Mouse (Mus musculus) activated CD4-positive, CD25-positive, alpha-beta regulatory T cell, adult 4 months (primary cell): ENCODE data around the gene Mylk2. TPM values are rescaled to one million over a fixed set of nuclear protein-coding genes. Genes with fewer than 3 reads are reported as not detected.

Experiments
- ATAC-seq: one replicate; pipeline ENCODE4 v1.8.0; 2017
- polyA plus RNA-seq, 2 experiments: library from polyadenylated mRNA; unstranded; fragments of 100-300 nt; shearing (Covaris generic); gene quantifications; one replicate each; pipeline ENCODE4 v1.2.1; 2017

The Mylk2 gene
- polyA plus RNA-seq, 2 experiments from 2014 or later: not detected

DNA sequence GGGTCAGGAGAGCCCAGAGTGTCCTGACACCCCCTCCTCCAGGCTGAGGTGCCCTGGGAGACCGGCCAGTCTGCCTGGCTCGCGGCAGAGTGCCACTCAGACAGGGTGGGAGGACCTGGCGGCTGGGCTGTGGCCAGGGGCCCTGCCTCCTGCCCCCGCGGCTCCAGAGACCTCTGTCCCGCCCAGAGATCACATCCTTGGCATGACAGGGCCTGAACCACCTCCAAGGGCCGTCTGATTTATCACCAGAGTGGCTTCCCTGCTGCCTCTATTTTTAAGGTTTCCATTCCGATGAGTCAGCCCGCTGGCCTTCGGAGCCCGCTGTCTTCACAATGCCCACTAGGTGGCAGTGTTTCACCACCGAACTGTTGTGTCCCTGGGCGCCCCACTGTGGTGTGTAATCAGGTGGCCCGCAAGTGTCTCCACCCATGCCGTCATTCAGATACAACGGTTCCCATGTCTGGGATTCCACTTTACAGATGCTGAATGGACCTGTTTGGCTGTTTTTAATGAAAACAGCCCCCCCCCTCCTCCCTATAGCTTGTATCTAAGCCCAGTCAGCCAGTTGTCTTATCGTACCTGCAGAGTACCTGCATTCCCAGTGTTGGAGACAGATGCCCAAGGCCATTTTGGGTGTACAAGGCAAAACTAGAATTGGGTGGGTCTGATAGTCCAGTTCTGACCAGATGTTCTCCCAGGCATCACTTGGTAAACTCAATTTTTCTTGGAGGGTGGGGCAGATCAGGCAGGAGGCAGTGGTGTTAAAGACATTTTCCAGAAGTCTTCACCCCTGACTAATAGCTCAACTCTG is 3.4 kb downstream of the Mylk2 start:
- ATAC-seq: peak; percentile 94

DNA sequence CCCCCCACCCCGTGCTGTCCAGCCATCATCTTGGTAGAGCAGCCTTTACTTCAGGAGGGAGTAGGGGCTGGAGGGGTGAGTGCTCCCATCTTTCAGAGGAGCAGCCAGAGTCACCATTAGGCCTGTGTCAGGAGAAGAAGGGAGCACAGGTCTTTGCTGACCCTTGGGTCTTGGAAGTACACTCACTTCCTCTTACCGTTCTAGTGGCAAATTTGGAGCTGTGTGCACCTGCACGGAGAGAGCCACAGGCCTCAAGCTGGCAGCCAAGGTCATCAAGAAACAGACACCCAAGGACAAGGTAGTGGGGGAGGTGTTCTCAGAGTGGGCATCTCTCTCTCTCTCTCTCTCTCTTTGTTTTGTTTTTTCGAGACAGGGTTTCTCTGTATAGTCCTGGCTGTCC is 4.3 kb downstream of the Mylk2 start:
- ATAC-seq: no peak

DNA sequence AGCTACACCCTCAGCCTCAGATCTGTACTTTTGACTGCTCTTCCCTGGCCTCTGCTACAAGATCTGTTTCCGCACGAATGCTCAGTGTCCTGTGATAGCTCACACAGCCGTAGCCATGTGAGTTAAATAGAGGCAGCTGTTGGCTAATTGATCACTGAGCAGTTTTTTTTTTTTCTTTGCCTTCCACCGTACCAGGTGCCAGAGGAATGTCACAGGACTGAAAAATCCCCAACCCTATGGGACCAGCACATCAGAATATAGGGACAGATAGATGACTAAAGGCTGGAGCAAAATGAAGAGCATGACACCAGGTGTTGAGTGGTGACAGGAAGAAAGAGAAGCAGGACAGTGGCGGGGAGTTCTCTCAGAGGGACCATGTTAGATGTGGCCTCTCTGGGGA is 5.0 kb downstream of the Mylk2 start:
- no peak for ATAC-seq

DNA sequence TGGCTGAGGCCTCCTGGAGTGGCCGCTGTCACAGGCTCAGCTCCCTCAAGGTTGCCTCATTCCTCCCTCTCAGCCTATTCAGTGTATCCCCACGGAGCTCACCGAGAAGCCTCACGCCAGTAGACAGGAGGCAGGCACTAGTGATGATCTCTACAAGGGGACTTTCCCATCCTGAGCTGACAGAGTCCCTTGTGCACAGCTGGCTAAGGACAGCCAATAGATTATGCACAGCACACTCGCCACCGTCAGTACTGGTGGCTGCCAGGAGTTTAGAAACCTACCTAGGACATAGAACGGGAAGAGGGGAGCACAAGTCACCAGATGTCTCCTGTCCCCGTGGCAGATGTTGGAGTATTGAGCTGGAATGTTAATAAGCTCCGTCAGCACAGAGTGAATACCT is 6.5 kb downstream of the Mylk2 start:
- ATAC-seq: no peak

DNA sequence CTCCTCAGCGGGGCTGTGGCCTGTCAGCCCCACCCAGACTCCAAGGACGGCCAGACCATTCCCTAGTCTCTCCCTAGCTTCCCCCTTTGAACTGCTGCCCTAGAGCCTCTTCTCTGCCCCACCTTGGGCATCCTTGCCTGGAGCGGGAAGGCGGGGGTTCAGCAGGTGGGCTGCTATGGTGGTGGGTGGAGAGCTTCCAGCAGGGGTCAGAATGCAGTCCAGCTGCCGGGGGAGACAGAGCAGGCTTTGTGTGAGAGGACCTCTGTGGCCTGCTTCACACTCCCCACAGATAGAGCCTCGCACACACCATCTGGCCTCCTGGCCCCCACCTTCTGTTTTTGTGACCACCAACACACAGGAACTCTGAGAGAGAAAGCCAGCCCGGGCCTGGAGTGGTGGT is 11.2 kb downstream of the Mylk2 start:
- no peak for ATAC-seq

DNA sequence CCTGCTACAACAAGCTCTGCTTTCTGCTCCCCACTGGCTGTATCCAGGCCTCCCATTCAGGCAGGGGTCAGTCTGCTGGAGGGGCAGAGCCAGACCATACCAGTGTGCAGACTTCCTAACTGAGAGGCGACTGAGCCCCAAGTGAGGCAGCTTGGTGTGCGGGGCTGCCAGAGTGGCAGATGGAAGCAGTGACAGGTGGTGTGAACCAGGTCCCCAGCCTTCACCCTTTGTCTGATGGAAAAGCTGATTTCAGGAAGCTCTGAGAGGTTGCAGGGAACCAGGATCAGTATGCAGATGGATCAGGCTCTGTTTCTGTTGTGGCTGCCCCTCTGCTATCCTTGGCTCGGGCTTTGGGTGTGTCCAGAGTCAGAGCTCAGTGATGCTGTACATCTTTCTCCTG is 12.5 kb downstream of the Mylk2 start:
- ATAC-seq: no peak

DNA sequence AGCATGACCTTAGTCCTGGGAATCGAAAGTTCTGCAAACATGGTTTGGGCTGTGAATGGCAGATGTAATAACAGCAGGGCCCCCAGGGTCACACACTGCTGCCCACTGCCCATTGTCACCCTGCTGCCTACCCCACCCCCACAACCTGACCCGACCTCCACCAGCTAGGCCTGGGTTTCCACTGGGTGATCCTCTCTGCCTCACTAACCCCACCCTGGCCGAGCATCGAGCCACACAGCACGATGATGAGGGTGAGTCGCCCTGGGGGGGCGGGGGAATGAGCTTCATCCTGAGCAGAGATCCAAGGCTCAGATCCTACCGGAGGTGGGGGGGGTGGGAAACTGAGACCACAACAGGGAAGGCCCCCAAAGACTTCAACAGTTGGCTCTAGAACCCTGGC is 13.0 kb downstream of the Mylk2 start:
- ATAC-seq: no peak

DNA sequence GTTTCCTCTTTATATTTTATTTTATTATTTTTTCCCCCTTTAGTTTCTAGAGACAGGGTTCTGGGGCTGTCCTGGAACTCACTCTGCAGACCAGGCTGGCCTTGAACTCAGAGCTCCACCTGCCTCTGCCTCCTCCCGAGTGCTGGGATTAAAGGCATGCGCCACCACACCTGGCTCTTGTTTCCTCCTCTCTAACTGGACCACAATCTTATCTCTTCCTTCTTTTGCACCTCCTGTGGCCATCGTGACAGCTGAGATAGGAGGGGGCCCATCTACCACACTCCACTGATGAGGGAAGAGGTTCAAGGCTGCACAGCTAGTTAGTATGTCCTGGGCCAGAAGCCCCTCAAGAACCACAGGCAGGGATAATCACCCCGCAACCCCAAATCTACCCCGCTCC is 13.4 kb downstream of the Mylk2 start:
- no peak for ATAC-seq

DNA sequence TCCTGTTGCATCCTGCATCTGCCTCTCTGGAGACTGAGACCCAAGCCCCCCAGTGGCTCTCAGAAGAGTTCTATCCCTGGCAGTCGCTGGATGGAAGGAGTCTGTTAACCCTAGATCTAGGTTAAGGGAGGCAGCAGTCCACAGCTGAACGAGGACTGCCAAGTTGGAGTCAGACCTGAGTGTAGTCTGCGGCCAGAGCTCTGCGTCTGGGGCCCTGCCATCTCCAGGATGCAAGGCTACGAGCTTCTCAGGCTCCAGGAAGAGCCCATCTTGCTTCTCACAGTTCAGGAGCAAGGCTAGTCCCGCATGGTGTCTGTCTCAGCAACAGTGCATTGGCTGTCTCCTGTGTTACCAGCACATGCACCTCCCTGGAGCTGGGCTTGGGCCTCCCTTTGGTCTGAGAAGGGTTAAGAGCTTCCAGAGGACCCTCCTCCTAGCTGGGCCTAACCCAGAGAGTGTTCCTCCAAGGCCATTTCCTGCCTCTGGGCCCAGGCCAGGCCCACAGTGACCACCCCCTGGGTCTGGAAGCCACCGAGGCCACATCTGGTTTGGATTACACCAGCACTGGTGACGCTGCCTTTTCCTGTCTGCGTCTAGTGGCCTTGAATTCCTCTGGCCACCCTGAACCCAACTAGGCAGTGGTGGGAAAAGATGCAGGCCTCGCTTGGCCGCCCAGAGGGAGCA is 14.2 kb downstream of the Mylk2 start:
- no peak for ATAC-seq

DNA sequence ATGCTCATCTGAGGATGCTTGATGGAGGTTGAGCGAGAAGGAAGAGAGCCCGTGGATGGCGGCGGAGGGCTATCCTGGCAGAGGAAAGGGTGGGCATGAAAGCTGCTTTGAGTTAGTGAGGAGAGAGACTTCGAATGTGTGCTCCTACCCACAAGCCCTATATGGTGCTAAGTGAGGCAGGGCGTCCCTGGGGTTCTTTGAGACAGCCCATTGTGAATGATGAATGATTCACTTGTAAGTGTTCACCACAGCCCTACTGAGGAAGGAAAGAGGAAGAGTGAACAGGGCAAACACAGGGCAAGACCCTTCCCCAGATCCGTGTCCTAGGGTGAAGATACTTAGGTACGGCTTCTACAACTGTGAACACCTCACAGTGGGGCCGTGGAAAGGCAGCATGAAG is 15.7 kb downstream of the Mylk2 start:
- no peak for ATAC-seq

DNA sequence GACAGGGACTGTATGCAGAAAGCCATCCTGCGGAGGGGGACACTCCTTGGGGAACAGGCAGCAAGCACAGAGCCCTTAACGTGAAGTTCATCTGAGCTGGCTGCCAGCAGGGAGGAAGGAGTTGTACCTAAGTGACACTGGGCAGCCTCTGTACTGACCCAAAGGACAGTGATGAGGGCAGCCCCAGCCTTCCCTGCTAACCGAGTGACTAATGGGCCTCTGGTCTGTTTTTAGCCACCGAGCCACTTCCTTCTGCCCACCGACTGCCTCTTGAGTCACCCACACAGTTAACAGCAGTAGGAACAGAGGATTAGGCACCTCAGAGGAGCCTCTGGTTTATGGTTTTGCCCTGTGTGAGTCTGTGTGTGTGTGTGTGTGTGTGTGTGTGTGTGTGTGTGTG is 16.2 kb downstream of the Mylk2 start:
- ATAC-seq: no peak

DNA sequence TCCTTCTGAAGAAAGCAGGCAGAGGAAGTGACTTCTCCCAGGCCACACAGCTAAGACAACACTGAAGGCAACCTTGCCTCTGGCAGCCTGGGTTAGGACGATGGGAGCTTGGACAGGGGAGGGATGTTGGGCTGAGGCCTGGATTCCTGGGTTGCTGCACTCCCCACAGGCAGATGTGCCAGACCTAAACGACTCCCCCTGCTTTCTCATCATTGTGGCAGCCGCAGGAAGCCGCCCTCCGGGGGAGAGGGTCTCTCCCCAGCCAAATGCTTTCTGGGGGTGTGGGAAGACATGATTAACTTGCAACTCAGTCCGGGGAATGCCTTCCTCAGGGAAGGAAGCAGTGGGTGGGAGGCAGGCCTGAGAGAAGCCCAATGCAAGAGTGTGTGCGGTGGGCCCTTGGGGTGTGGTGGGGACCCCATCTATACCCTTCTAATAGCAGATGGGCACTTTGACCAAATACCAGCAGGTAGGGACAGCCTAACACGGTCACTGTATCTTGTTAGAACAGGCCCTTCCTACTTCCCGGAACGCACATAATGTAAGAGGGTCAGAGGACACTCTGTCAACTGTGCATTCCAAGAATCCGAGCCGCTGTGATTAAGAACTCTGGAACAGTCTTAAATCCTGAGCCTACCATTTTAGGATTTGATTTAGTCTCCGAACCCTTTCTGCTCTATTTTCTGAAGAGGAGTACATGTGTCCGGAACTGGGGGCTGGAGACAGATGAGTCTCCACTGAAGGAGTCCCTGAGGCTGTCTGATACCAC is 17.3 kb downstream of the Mylk2 start:
- no peak for ATAC-seq

DNA sequence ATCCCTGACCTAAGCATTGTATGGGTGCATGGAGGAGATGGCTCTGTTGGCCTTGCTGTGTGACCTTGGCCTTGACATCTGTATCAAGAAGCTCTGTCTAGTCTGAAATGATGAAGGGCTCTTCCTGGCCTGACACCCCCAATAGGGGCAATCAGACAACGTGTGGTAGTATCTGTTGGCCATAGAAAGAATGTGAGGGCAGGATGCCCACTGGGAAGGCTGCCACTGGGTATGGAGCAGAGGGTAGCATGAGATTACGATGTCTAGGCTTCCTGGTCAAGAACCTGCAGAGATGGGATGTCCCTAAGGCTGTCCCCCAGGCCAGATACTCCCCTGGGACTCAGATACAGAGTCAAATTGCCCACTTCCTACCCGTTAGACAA is 17.8 kb downstream of the Mylk2 start:
- no peak for ATAC-seq

DNA sequence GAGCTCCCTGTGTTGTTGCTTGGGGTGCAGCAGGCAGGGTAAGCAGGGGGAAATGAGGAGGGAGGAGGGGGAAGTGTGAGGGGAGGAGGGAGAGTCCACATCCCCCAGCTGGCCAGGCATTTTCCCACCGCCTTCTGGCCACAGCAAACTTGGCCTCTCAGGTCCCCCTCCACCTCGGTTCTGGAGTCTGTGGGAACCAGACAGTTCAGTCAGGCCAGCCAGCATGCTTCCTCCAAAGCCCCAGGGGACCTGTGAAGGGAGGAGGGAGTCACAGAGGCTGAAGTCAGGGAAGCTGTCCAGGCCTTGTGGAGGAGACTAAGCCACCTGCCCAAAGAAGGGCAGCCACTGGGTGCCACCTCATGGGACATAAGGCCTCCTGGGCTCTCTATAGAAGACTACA is 19.1 kb downstream of the Mylk2 start:
- no peak for ATAC-seq

DNA sequence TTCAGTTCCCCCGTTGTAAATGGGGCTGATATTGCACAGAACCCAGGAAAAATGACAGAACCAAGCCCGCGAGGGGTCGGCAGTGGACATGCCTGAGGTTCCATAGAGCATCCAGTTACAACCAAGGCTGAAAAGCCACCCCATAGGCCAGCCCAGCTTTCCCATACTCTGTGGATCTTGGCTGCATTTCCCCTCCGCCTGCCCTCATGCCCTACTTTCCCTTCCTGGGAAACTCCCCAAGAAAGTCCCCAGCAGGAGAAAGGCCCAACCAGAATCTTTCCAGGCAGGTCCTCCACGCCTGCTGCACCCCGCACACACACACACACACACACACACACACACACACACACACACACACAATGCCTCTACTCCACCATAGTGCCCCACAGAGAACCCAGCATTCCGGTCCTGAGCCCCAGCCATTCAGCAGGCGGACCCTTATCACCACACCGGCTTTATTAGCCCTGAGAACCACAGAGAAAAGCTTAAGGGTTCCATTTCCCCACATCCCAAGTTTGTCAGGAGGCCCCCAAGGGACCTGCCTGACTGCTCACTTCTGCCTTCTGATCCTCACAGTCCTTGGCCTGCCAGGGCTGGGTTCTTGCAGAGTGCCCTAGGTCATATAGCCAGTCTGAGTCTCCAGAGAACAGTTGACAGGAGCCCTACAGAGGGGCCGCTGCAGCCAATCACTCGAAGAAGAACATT is 20.5 kb downstream of the Mylk2 start:
- no peak for ATAC-seq

DNA sequence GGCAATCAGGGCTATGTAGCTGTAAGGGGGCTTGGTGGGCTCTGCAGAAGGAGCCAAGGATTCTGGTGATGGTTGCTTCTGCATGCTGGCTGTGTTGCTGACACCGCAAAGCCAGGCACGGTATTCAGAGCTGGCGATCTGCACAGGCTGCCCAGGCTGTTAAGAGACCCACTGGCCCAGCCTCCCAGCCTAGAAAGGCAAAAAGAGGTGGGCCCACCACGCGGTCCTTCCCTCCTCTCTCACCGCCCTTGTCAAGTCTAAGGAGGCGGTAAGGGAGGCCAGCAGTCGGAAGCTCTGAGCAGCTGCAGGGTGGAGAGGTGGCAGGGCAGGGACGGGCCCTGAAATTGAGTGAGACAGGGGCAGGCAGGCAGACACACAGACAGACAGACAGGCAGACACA is 21.9 kb downstream of the Mylk2 start, which contains the start of gene Foxs1:
Gene Foxs1, minus strand, starts transcription at position 161 of the 400 bp plus-strand sequence.
- ATAC-seq: no peak

DNA sequence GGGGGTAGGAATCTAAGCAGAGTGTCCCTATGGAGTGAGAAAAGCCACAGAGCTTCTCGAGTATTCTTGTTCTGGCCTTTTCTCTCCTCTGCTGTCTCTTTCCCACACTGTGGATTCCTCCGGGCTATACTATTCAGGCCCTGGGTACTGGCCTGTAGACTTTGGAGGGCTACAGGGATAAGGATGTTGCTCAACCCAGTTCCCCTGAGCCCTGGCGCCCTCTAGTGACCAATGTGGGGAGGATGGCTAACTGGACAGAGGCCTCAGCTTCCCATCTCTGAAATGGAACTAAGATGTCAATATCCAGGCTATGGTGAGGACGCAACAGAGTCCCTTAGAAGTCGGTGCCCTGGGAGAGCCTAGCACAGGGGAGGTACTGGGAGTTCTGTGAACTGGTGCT is 22.5 kb downstream of the Mylk2 start:
- ATAC-seq: no peak

DNA sequence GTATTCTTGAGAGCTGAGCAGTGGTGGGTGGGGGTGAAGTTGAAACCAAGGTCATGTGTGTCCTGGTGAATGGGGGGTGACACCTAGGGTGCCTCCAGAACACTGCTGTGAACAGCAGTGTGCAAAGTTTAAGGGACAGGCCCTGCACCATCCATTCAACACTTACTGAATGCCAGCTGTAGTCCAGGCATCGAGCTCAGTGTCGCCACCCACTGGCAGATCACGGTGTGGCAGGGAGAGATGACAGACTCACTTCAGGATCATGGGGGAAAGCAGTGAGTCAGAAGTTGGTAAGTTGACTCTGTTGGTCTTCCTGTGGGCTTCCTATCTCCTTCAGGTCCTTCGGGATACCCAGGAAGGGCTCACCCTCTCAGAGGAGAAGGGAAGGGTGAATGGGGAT is 28.7 kb downstream of the Mylk2 start:
- no peak for ATAC-seq

DNA sequence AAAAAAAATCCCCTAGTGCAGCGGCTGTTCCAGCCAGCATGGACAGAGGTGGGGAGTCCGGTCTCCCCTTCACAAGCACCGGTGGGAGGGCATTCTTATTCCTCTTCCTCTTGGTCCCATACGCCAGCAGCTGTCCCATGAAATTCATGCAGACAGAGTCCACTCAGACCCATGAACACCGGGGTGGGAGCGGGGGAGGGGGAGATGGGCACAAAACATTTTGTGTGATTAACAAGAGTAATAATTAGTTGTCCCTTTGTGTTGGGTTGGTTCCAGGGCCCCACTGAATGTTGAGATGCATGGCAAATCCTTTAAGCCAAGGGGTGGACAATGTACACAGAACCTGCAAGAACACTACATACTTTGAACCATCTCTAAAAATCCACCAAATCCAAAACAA is 30.0 kb downstream of the Mylk2 start:
- ATAC-seq: no peak

DNA sequence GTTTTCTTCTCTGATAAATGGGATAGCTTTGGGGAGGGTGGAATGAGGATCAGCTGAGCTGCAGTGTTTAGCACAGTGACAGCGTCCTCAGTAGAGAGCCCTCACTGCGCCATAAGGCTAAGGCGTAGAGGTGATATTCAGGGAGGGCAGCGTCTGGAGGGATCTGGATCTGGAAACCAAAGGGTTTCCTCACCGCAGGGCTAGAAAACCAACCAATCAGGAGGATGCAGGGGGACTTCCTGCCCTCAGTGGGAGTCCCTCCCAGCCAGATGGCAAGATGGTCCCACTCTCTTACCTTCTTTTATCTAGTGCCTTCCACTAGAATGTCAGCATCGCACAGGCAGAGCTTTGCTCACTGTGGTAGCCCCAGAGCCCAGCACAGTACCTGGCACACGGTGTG is 30.6 kb downstream of the Mylk2 start:
- ATAC-seq: no peak

DNA sequence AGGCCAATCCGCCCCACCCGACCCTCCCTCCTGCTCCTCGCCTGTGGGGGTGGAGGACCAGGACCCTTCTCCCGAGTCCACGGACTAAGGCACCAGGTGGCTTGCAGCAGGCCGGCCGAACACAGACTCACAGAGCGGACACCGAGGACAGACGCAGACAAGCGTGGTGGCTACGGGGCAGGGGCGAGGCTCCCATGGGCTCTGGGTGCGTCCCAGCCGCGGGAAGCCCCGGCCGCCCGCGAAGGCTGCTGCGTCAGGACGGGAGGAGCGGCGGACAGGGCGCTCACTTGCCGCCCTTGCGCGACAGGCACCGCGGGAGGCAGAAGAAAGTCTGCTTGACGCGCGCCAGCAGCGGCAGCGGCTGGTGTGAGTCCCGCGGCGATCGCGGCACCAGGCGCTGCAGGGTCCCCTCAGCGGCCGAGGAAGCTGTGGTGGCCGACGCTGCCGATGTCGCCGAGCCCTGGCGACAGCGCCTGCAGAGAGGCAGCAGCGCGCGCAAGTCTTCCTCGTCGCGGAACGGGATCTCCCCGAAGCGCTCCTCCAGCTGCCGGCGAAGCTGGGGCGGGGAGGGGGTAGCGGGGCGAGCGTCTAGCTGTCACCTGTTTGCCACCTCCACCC is 31.9 kb downstream of the Mylk2 start:
- no peak for ATAC-seq

DNA sequence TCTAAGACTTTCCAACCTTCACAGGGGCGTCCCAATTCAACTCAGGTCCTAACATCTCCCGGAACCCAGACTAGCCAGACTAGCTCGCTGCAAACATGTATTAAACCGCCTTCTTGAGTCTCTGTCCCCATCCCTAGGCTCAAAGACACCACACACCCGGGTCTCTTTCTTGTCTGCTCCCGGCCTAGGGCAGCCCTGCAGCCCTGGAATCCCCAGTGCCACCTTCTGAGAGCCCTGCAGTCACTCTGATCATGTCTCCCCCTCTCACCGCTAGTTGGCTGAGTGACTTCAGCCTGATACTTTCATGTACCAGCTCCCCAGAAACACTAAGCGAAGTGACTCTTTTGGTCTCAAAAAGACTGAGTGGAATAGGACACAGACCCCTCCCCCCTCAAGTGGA is 32.4 kb downstream of the Mylk2 start:
- ATAC-seq: no peak

DNA sequence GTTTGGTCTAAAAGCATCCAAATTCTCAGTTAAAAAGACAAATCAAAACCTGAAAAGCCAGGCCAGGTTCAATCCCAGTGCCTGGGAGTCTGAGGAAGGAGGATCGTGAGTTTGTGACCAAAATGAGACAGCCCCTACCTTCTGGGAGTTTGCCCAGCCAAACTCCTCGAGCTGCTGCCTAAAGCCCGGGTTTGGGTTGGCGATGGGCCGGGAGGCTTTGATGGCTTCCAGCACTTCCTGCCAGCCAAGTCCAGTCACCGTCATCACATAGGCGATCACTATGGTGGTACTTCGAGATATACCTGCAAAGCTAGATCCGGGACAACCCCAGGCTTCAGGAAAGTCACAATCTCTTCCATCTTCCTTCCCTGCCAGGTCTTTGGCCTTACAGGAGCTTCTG is 32.9 kb downstream of the Mylk2 start:
- no peak for ATAC-seq
